Mouse (Mus musculus): ENCODE measurements around the gene Cnih2. TPM values are rescaled to one million over a fixed set of nuclear protein-coding genes. Genes with fewer than 3 reads are reported as not detected.

Cnih2 gene
- total and polyA plus RNA-seq, 3 experiments: 0.72 to 1.7 TPM; not detected in 1

GRCm38 (mm10) chr19:5089324-5089723 is 9.0 kb downstream of the Cnih2 start:
- H3K4me1 ChIP-seq (ENCODE audit: control insufficient read depth in 1 of 2, insufficient read depth in 2 of 2): peaks cover 12 to 15% of the 10 kb centered on the region in 2 experiments
- in situ Hi-C loops (cut with MboI; ENCODE audit: low pct_ligation_motif_present, low pct_unique_long_range_greater_than_20kb, low sequenced_read_pairs): loop anchor here (5.0 kb wide), 1 partner anchor 47 kb away; the partner anchor contains the start of gene Brms1
- H3K9ac ChIP-seq (ENCODE audit: insufficient read depth, low read depth): no peak overlapping the region; the same call in 1 of the 2 replicates
- DNase-seq (ENCODE audit: extremely low read depth): no peak
- H3K4me2 ChIP-seq (ENCODE audit: insufficient read depth, low read depth, poor library complexity, severe bottlenecking): peak overlapping the region; percentile 58
- peaks cover 30 to 47% of the 10 kb centered on the region in 2 experiments for H3K36me3 ChIP-seq (replicated peaks in 1 of 2; ENCODE audit: control insufficient read depth in 1 of 2, insufficient read depth in 1 of 2, low read length in 1 of 2)
- H3K27me3 ChIP-seq (replicated peaks): peaks cover 16% of the 10 kb centered on the region
- peaks cover 3% of the 10 kb centered on the region for H3K9me3 ChIP-seq (replicated peaks; ENCODE audit: low read length)
- TF ChIP-seq MAZ (IDR thresholded peaks at IDR 0.05; ENCODE audit: low read depth, low read length) (no peak), SMC3 (IDR thresholded peaks at IDR 0.05; ENCODE audit: low read depth, low read length) (no peak), E2F4 (IDR thresholded peaks at IDR 0.05; ENCODE audit: insufficient replicate concordance, low read depth, low read length) (no peak), CTCF (conservative IDR thresholded peaks at IDR 0.05 in 1 of 2, IDR thresholded peaks at IDR 0.05 in 1 of 2; ENCODE audit: low read depth in 2 of 2, low read length in 2 of 2) (no peak), BHLHE40 (IDR thresholded peaks at IDR 0.05; ENCODE audit: low read depth, low read length) (no peak), MYC (IDR thresholded peaks at IDR 0.05; ENCODE audit: low read depth, low read length) (no peak), ZC3H11A (IDR thresholded peaks at IDR 0.05; ENCODE audit: low read depth, low read length) (no peak), IRF4 (IDR thresholded peaks at IDR 0.05; ENCODE audit: low read depth, low read length) (no peak)
- H3K79me2 ChIP-seq (replicated peaks; ENCODE audit: control insufficient read depth, extremely low read depth, insufficient read depth, poor library complexity, severe bottlenecking): no peaks in the 10 kb centered on the region
- peak overlapping the region; percentile 86 to 93 (median 88) for H3K4me3 ChIP-seq (replicated peaks in 1 of 3; ENCODE audit: low read depth in 2 of 3, low read length in 2 of 3, poor library complexity in 1 of 3)
- dilution Hi-C loops (cut with MboI; ENCODE audit: extremely low pct_ligation_motif_present, extremely low pct_unique_long_range_greater_than_20kb, low sequenced_read_pairs): no loop called here
- H3K27ac ChIP-seq (ENCODE audit: insufficient read depth, low read depth): no peak overlapping the region

GRCm38 (mm10) chr19:5087884-5088728 is 10.2 kb downstream of the Cnih2 start, which contains the start of gene Yif1a:
Yif1a (plus strand) TSS chr19:5088538.
- TF ChIP-seq ZNF384 (IDR thresholded peaks at IDR 0.05; ENCODE audit: low read depth, low read length) (no peak), CTCF (conservative IDR thresholded peaks at IDR 0.05 in 1 of 2, IDR thresholded peaks at IDR 0.05 in 1 of 2; ENCODE audit: low read depth in 2 of 2, low read length in 2 of 2) (peak in 1 of 2 experiments; percentile 60; a peak in 2 of 4 replicates), HCFC1 (IDR thresholded peaks at IDR 0.05; ENCODE audit: low read depth, low read length) (peak; percentile 81), IRF4 (IDR thresholded peaks at IDR 0.05; ENCODE audit: low read depth, low read length) (peak; percentile 33; the same call in 1 of the 2 replicates), MXI1 (IDR thresholded peaks at IDR 0.05; ENCODE audit: low read depth, low read length) (peak; percentile 98), ZC3H11A (IDR thresholded peaks at IDR 0.05; ENCODE audit: low read depth, low read length) (no peak), NRF1 (IDR thresholded peaks at IDR 0.05; ENCODE audit: low read depth, low read length) (peak; percentile 86), MAZ (IDR thresholded peaks at IDR 0.05; ENCODE audit: low read depth, low read length) (0 out of 2 replicates have a peak, but pooled peaks have one; percentile 44), E2F4 (IDR thresholded peaks at IDR 0.05; ENCODE audit: insufficient replicate concordance, low read depth, low read length) (no peak), SIN3A (IDR thresholded peaks at IDR 0.05; ENCODE audit: low read length) (peak; percentile 100), ELF1 (IDR thresholded peaks at IDR 0.05; ENCODE audit: low read depth, low read length) (peak; percentile 94), POLR2A (IDR thresholded peaks at IDR 0.05; ENCODE audit: low read depth, low read length) (peak; percentile 89), UBTF (IDR thresholded peaks at IDR 0.05; ENCODE audit: low read depth, low read length) (0 out of 2 replicates have a peak, but pooled peaks have one; percentile 18), TBP (conservative IDR thresholded peaks at IDR 0.05; ENCODE audit: low read depth, low read length) (0 out of 2 replicates have a peak, but pooled peaks have one; percentile 27), CHD2 (IDR thresholded peaks at IDR 0.05; ENCODE audit: low read length) (peak; percentile 86), BHLHE40 (IDR thresholded peaks at IDR 0.05; ENCODE audit: low read depth, low read length) (no peak), USF2 (conservative IDR thresholded peaks at IDR 0.05; ENCODE audit: low read depth, low read length) (no peak), NELFE (IDR thresholded peaks at IDR 0.05; ENCODE audit: low read depth, low read length) (peak; percentile 71), RCOR1 (conservative IDR thresholded peaks at IDR 0.05; ENCODE audit: low read depth, low read length) (no peak), TCF12 (IDR thresholded peaks at IDR 0.05; ENCODE audit: low read depth, low read length) (peak; percentile 73), KAT2A (IDR thresholded peaks at IDR 0.05; ENCODE audit: insufficient replicate concordance, low read length) (0 out of 2 replicates have a peak, but pooled peaks have one; percentile 18), SMC3 (IDR thresholded peaks at IDR 0.05; ENCODE audit: low read depth, low read length) (peak; percentile 30), MYC (IDR thresholded peaks at IDR 0.05; ENCODE audit: low read depth, low read length) (no peak)

More at GRCm38 (mm10) chr19:5087884-5088728, 10.2 kb downstream of the Cnih2 start, which contains the start of gene Yif1a:
- Histone ChIP-seq H3K4me2 (ENCODE audit: insufficient read depth, low read depth, poor library complexity, severe bottlenecking) (peak within 1 kb of the TSS; percentile 75), H3K9ac (ENCODE audit: insufficient read depth, low read depth) (peak within 1 kb of the TSS; percentile 42), H3K79me2 (replicated peaks; ENCODE audit: control insufficient read depth, extremely low read depth, insufficient read depth, poor library complexity, severe bottlenecking) (no peaks in the 10 kb centered on the region), H3K27me3 (replicated peaks) (peaks cover 27% of the 10 kb centered on the region), H3K9me3 (replicated peaks; ENCODE audit: low read length) (peaks cover 3% of the 10 kb centered on the region), H3K4me3 (replicated peaks in 1 of 3; ENCODE audit: low read depth in 2 of 3, low read length in 2 of 3, poor library complexity in 1 of 3) (peak within 1 kb of the TSS; percentile 86 to 93 (median 88)), H3K27ac (ENCODE audit: insufficient read depth, low read depth) (peak within 1 kb of the TSS; percentile 48), H3K4me1 (ENCODE audit: control insufficient read depth in 1 of 2, insufficient read depth in 2 of 2) (peaks cover 12 to 15% of the 10 kb centered on the region in 2 experiments), H3K36me3 (replicated peaks in 1 of 2; ENCODE audit: control insufficient read depth in 1 of 2, insufficient read depth in 1 of 2, low read length in 1 of 2) (peaks cover 24 to 37% of the 10 kb centered on the region in 2 experiments)
- dilution Hi-C loops (cut with MboI; ENCODE audit: extremely low pct_ligation_motif_present, extremely low pct_unique_long_range_greater_than_20kb, low sequenced_read_pairs): no loop called here
- DNase-seq (ENCODE audit: extremely low read depth): peak; percentile 100
- in situ Hi-C loops (cut with MboI; ENCODE audit: low pct_ligation_motif_present, low pct_unique_long_range_greater_than_20kb, low sequenced_read_pairs): loop anchor here (5.0 kb wide), 1 partner anchor 46 kb away; the partner anchor contains the start of gene Brms1
